Comparison of ENCODE assay signal across 10 mouse cellular contexts in genomic region chr3:56302346-56303185, GRCm38 (mm10).
DNase-seq lines count a peak whose midpoint lies in the region; ATAC-seq and TF ChIP-seq lines count a peak whose summit lies in the region.
"Had no signal": no experiment of that assay in that cellular context is flagged by ENCODE, and none has a peak within 500 bp of the region (broad histone marks: within the 10 kb centered on the region; RNA-seq: fewer than 3 reads in every experiment).

No protein-coding gene starts in this region.

- H3K9ac ChIP-seq in midbrain, embryonic 15.5 days: no peak overlapping the region
- H3K9ac ChIP-seq in midbrain, embryonic 11.5 days (ENCODE audit: low read length): no peak overlapping the region
- no peak overlapping the region for H3K9ac ChIP-seq in hindbrain, embryonic 15.5 days
- no peak overlapping the region for H3K9ac ChIP-seq in neural tube, embryonic 15.5 days (replicated peaks)
- no peak overlapping the region for H3K9ac ChIP-seq in stomach, postnatal 0 days (ENCODE audit: low read length)
- H3K9ac ChIP-seq: lung, embryonic 14.5 days had no signal

- 22% methylated on average over 7 of the region's 7 CpGs for WGBS in midbrain, embryonic 15.5 days
- WGBS in midbrain, embryonic 11.5 days: 23% methylated on average over 7 of the region's 7 CpGs
- 11% methylated on average over 7 of the region's 7 CpGs for WGBS in hindbrain, embryonic 15.5 days
- 11% methylated on average over 7 of the region's 7 CpGs for WGBS in neural tube, embryonic 15.5 days
- WGBS in stomach, postnatal 0 days: 29% methylated on average over 7 of the region's 7 CpGs

- H3K4me2 ChIP-seq in midbrain, embryonic 15.5 days: no peak overlapping the region
- no peak overlapping the region for H3K4me2 ChIP-seq in midbrain, embryonic 11.5 days
- H3K4me2 ChIP-seq in hindbrain, embryonic 15.5 days: no peak overlapping the region
- no peak overlapping the region for H3K4me2 ChIP-seq in neural tube, embryonic 15.5 days
- no peak overlapping the region for H3K4me2 ChIP-seq in stomach, postnatal 0 days (replicated peaks; ENCODE audit: low read depth)
- H3K4me2 ChIP-seq: lung, embryonic 14.5 days had no signal

- H3K36me3 ChIP-seq in midbrain, embryonic 15.5 days (replicated peaks): no peaks in the 10 kb centered on the region
- no peaks in the 10 kb centered on the region for H3K36me3 ChIP-seq in midbrain, embryonic 11.5 days (ENCODE audit: control insufficient read depth, insufficient read depth, low read length)
- H3K36me3 ChIP-seq in hindbrain, embryonic 15.5 days: no peaks in the 10 kb centered on the region
- no peaks in the 10 kb centered on the region for H3K36me3 ChIP-seq in neural tube, embryonic 15.5 days
- H3K36me3 ChIP-seq in stomach, postnatal 0 days (ENCODE audit: control insufficient read depth, insufficient read depth, low read length): no peaks in the 10 kb centered on the region

- no peak overlapping the region for H3K27ac ChIP-seq in midbrain, embryonic 15.5 days
- H3K27ac ChIP-seq in midbrain, embryonic 11.5 days (ENCODE audit: low read depth, low read length): no peak overlapping the region
- H3K27ac ChIP-seq in hindbrain, embryonic 15.5 days (replicated peaks): no peak overlapping the region
- H3K27ac ChIP-seq in neural tube, embryonic 15.5 days (replicated peaks): no peak overlapping the region
- H3K27ac ChIP-seq in stomach, postnatal 0 days (replicated peaks): no peak overlapping the region

- peaks cover 8% of the 10 kb centered on the region for H3K4me1 ChIP-seq in midbrain, embryonic 15.5 days
- H3K4me1 ChIP-seq in midbrain, embryonic 11.5 days (ENCODE audit: control insufficient read depth, insufficient read depth, low read length): peaks cover 7% of the 10 kb centered on the region; the same call in 1 of the 2 replicates
- H3K4me1 ChIP-seq in hindbrain, embryonic 15.5 days (replicated peaks): no peaks in the 10 kb centered on the region; the same call in 1 of the 2 replicates
- 0 out of 2 replicates have a peak, but pooled peaks cover 7% of the 10 kb centered on the region for H3K4me1 ChIP-seq in neural tube, embryonic 15.5 days
- no peaks in the 10 kb centered on the region for H3K4me1 ChIP-seq in stomach, postnatal 0 days (replicated peaks; ENCODE audit: control insufficient read depth, insufficient read depth)

- no peak for DNase-seq in midbrain, embryonic 11.5 days (ENCODE audit: low spot score, missing footprints)
- peak; percentile 38 for DNase-seq in embryo, embryonic 11.5 days (ENCODE audit: low read depth, low spot score)
- no peak for DNase-seq in cerebellum, postnatal 10 days
- DNase-seq in stomach, postnatal 0 days (ENCODE audit: low spot score): no peak
- DNase-seq: cerebellum, adult 11-12 months; lung, embryonic 14.5 days had no signal

- H3K4me3 ChIP-seq in midbrain, embryonic 15.5 days: no peak overlapping the region
- H3K4me3 ChIP-seq in midbrain, embryonic 11.5 days (ENCODE audit: low read depth, low read length): no peak overlapping the region
- H3K4me3 ChIP-seq in hindbrain, embryonic 15.5 days: no peak overlapping the region
- no peak overlapping the region for H3K4me3 ChIP-seq in neural tube, embryonic 15.5 days (replicated peaks)
- no peak overlapping the region for H3K4me3 ChIP-seq in stomach, postnatal 0 days (ENCODE audit: low read depth, low read length)

- no peaks in the 10 kb centered on the region for H3K9me3 ChIP-seq in midbrain, embryonic 15.5 days
- H3K9me3 ChIP-seq in midbrain, embryonic 11.5 days (ENCODE audit: control insufficient read depth, low read length): no peaks in the 10 kb centered on the region
- H3K9me3 ChIP-seq in hindbrain, embryonic 15.5 days: no peaks in the 10 kb centered on the region
- no peaks in the 10 kb centered on the region for H3K9me3 ChIP-seq in neural tube, embryonic 15.5 days (replicated peaks)
- H3K9me3 ChIP-seq in stomach, postnatal 0 days (ENCODE audit: control insufficient read depth, low read length): no peaks in the 10 kb centered on the region

- peak; percentile 30; the same call in 1 of the 2 replicates for ATAC-seq in midbrain, embryonic 15.5 days (replicated peaks)
- no peak for ATAC-seq in midbrain, embryonic 11.5 days (ENCODE audit: low FRiP score)
- ATAC-seq in hindbrain, embryonic 15.5 days (ENCODE audit: low FRiP score, low read depth): peak; percentile 56
- ATAC-seq in neural tube, embryonic 15.5 days (ENCODE audit: low FRiP score): peak; percentile 82
- no peak for ATAC-seq in stomach, postnatal 0 days (ENCODE audit: low FRiP score, low TSS enrichment)

- no peaks in the 10 kb centered on the region for H3K27me3 ChIP-seq in midbrain, embryonic 15.5 days (replicated peaks)
- no peaks in the 10 kb centered on the region for H3K27me3 ChIP-seq in midbrain, embryonic 11.5 days (ENCODE audit: control insufficient read depth, insufficient read depth, low read length)
- no peaks in the 10 kb centered on the region for H3K27me3 ChIP-seq in hindbrain, embryonic 15.5 days
- H3K27me3 ChIP-seq in neural tube, embryonic 15.5 days (replicated peaks): no peaks in the 10 kb centered on the region
- no peaks in the 10 kb centered on the region for H3K27me3 ChIP-seq in stomach, postnatal 0 days (ENCODE audit: control insufficient read depth, insufficient read depth, low read length)
- H3K27me3 ChIP-seq: CH12.LX had no signal

- TF ChIP-seq CTCF in stomach, postnatal 0 days (IDR thresholded peaks at IDR 0.05; ENCODE audit: low read depth): no peak

- no peak for TF ChIP-seq EP300 in stomach, postnatal 0 days (optimal IDR thresholded peaks at IDR 0.05)

Comparison
In these comparisons a context has a peak if more than half of its experiments do, and no peak if none do; other contexts are left out.
1. ATAC-seq: peak in midbrain, embryonic 15.5 days (single experiment), hindbrain, embryonic 15.5 days (single experiment) and neural tube, embryonic 15.5 days (single experiment); none in midbrain, embryonic 11.5 days (single experiment) and stomach, postnatal 0 days (single experiment).